Mouse (Mus musculus) heart, adult 18-20 months (tissue): Measurements from ENCODE around the gene Btbd35f4. TPM values are rescaled to one million over a fixed set of nuclear protein-coding genes. Genes with fewer than 3 reads are reported as not detected.
"Not testable (repeated sequence)": the region's sequence is repeated elsewhere in the genome, so short reads cannot be mapped to it uniquely, and the experiment has no call there.

Experiments used
- DNase-seq, 2 experiments: peaks; one replicate each; pipeline ENCODE4 v3.0.0; 2021 to 2022; ENCODE audit warnings: mixed read lengths in 1 of 2
- long read RNA-seq, 2 experiments: library from polyadenylated mRNA; stranded (forward); transcript quantifications; one replicate each; pipeline ENCODE4 v2.0.0; 2021
- total RNA-seq, 2 experiments: library from RNA; stranded (reverse); gene quantifications; 2 replicates each; pipeline ENCODE4 v1.2.3; 2021

Btbd35f4 gene
- total RNA-seq, result not detected
- long read RNA-seq, experiment 1, result 0 reads
- long read RNA-seq, experiment 2, result 0 reads

DNA sequence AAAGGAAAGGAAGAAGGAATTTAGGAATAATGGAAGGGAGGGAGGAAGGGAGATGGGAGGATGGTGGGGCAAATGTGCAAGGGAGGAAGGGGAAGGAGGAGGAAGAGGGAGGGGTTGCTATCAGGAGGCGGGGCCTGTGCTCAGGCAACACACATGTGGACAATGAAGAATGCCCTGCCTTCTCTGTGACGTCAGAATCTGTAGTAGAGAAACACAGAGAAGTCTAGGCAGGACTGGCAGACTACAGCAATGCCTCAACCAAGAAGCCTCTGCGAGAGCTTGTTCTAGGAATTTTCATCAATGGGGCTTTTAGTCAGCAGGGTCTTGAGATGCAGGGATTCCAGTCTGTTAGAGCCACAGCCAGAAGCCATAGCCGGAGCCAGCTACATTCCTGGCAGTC, at the start of gene Btbd35f4:
Gene Btbd35f4 (plus strand): TSS at position 301 of the 400 bp plus-strand sequence.
- not testable (repeated sequence) for DNase-seq

DNA sequence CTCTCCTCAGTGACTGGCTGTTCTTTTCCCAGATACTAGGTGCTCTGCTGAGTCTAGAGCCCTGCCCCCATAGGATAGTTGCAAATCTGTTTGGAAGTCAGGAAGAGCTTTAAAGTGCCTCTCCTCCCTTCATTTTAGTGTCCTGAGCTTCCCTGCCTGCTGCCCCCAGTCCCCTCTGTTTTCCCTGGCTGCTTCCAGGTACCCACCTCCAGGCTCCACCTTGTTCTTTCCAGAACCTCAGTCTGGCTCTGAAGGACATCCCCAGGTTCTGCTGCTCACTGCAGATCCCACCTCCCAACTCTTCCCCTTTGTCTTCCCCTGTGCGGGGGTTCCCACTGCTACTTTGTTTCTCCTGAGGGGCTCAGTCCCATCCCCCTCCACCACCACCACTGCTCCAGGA, 39.7 kb downstream of the Btbd35f4 start:
- DNase-seq, result not testable (repeated sequence)

Other genes with a start within 250 kb of the Btbd35f4 start
- gene Btbd35f27, start 151.6 kb downstream of the Btbd35f4 start, total RNA-seq, result not detected